Mouse (Mus musculus) cerebellum, adult 11-12 months (tissue): ENCODE data around the gene Pcyt2.

Experiments used
- DNase-seq: peaks from one replicate; pipeline ENCODE4 v3.0.0; 2022

Pcyt2 gene

GRCm38 (mm10) chr11:120617519-120618112, at the start of gene Pcyt2:
Pcyt2 (minus strand) TSS chr11:120617936.
- peak; percentile 95 for DNase-seq

- DNase-seq, result no peak
Measured at GRCm38 (mm10) chr11:120666617-120667016, 48.9 kb upstream of the Pcyt2 start.

- DNase-seq, result no peak
Measured at GRCm38 (mm10) chr11:120665406-120665805, 47.7 kb upstream of the Pcyt2 start.

GRCm38 (mm10) chr11:120663714-120664113, 46.0 kb upstream of the Pcyt2 start:
- no peak for DNase-seq

- no peak for DNase-seq
Measured at GRCm38 (mm10) chr11:120662759-120663158, 45.0 kb upstream of the Pcyt2 start.

GRCm38 (mm10) chr11:120661076-120661460, 43.3 kb upstream of the Pcyt2 start, which contains the start of gene Notum:
Notum (minus strand) TSS chr11:120661175.
- no peak for DNase-seq

GRCm38 (mm10) chr11:120660301-120661075, 42.8 kb upstream of the Pcyt2 start:
- DNase-seq, result no peak

GRCm38 (mm10) chr11:120659509-120660300, 42.0 kb upstream of the Pcyt2 start:
- DNase-seq, result no peak

- peak; percentile 47 for DNase-seq
Measured at GRCm38 (mm10) chr11:120658876-120659410, 41.2 kb upstream of the Pcyt2 start.

- no peak for DNase-seq
Measured at GRCm38 (mm10) chr11:120657301-120657700, 39.6 kb upstream of the Pcyt2 start.

- no peak for DNase-seq
Measured at GRCm38 (mm10) chr11:120654741-120655140, 37.0 kb upstream of the Pcyt2 start.

GRCm38 (mm10) chr11:120651872-120652271, 34.1 kb upstream of the Pcyt2 start:
- no peak for DNase-seq

- DNase-seq, result peak; percentile 68
Measured at GRCm38 (mm10) chr11:120648001-120648476, 30.3 kb upstream of the Pcyt2 start, which contains the start of gene Myadml2. Myadml2 (minus strand) TSS chr11:120648158.

- DNase-seq, result no peak
Measured at GRCm38 (mm10) chr11:120647047-120647830, 29.5 kb upstream of the Pcyt2 start.

GRCm38 (mm10) chr11:120643601-120643987, 25.9 kb upstream of the Pcyt2 start, which contains the start of gene Pycr1:
Pycr1 (minus strand) TSS chr11:120643769.
- DNase-seq, result peak; percentile 91

- no peak for DNase-seq
Measured at GRCm38 (mm10) chr11:120642939-120643600, 25.3 kb upstream of the Pcyt2 start.

GRCm38 (mm10) chr11:120641869-120642268, 24.1 kb upstream of the Pcyt2 start:
- DNase-seq, result no peak

- no peak for DNase-seq
Measured at GRCm38 (mm10) chr11:120641255-120641654, 23.5 kb upstream of the Pcyt2 start.

GRCm38 (mm10) chr11:120634810-120635209, 17.1 kb upstream of the Pcyt2 start:
- DNase-seq, result no peak

- peak; percentile 93 for DNase-seq
Measured at GRCm38 (mm10) chr11:120633520-120634343, 16.0 kb upstream of the Pcyt2 start, which contains the start of gene Mafg. Mafg (minus strand) TSS chr11:120633600.
